Mouse (Mus musculus) left cerebral cortex, adult 18-20 months (tissue): ENCODE data around the gene Nfxl1. TPM values are rescaled to one million over a fixed set of nuclear protein-coding genes. Genes with fewer than 3 reads are reported as not detected.
A peak's percentile ranks its signal among the peaks of the same experiment; 100 is the strongest.

Source experiments
- DNase-seq, 2 experiments: peaks; one replicate each; pipeline ENCODE4 v3.0.0; 2021 to 2022; ENCODE audit warnings: low spot score in 2 of 2, mixed read lengths in 1 of 2
- total RNA-seq, 2 experiments: library from RNA; stranded (reverse); gene quantifications; 2 replicates each; pipeline ENCODE4 v1.2.3; 2021

Gene Nfxl1
- total RNA-seq, 2 experiments from 2014 or later, result 13.5 to 16.6 TPM

DNA sequence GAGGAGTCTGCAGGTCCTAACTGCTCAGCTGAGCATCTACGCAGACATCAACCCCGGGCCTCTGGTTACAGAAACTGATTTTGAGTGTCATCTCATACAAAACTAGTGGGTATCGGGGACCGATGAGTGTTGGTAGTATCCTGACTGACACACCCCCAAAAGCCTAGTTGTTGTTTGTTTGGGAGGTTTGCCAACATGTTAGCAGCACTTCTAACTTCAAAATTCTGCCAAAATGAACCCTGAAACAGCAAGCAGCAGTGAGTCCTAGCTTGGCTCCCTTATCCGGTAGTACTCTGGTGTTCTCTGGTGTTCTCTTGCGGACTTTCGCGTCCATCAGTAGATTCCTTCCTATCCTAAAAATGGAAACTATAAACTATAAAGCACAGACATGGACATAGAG, 56.7 kb downstream of the Nfxl1 start:
- no peak for DNase-seq

- no peak for DNase-seq
These were observed 57.7 kb downstream of the Nfxl1 start for GRCm38 (mm10) chr5:72501763-72502162.

GRCm38 (mm10) chr5:72498271-72498670, 61.2 kb downstream of the Nfxl1 start:
- DNase-seq, result no peak

DNA sequence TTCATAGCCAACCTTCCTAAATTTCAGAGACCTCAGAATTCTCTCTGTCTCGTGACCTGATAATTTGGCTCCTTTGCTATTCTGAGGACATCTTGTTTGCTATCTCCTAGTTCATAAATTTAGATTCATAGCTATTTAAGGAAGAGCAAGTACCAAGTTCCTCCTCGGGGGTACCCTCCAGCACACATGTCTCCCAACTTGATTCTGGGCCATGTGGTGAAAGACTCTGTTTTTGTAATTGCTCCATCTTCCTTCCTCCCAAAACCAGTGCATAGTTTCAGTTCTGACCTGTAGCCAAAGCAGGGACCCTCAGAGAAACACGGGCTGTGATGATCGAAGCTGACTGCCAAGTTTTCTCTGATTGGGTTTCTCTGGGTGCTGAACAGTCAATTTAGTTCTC, 62.7 kb downstream of the Nfxl1 start:
- no peak for DNase-seq

- DNase-seq, result no peak
These were observed 65.6 kb downstream of the Nfxl1 start for GRCm38 (mm10) chr5:72493906-72494305.

DNA sequence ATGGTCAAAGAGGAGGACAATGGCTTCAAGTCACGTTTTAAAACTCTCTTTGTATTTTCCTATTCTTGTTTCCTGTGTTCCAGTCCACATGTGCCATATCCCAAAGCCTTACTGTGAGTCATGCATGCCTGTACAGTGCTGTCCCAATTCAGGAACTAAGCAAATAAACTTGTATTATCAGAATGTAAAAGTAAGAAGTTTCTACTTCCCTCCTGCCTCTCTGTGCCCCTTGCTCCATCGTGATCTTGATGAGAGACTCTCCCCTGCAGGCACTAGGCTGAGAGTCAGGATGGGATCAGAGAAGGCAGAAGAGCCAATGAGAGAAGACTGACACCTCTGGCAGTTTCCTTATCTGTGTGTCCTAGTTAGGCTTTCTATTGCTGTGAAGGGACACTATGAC, 68.3 kb downstream of the Nfxl1 start:
- no peak for DNase-seq

DNA sequence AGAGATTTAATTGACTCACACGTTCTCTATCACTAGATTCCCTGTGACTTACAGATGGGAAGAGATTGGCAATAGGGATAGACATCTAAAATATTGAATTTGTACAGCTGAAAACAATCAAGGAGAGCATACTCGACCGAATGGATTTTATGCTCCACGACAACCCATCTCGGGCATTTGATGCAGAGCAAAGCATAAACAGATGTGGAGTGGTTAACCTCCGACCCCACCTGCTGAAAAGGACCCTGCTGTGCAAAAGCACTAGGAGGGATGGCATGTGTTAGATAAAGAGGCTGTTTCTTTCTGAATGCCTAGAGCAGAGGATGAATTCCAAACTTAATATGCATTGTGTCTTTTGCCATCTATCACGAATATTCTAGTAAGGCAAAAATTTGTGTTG, 79.0 kb downstream of the Nfxl1 start:
- DNase-seq, result no peak

DNA sequence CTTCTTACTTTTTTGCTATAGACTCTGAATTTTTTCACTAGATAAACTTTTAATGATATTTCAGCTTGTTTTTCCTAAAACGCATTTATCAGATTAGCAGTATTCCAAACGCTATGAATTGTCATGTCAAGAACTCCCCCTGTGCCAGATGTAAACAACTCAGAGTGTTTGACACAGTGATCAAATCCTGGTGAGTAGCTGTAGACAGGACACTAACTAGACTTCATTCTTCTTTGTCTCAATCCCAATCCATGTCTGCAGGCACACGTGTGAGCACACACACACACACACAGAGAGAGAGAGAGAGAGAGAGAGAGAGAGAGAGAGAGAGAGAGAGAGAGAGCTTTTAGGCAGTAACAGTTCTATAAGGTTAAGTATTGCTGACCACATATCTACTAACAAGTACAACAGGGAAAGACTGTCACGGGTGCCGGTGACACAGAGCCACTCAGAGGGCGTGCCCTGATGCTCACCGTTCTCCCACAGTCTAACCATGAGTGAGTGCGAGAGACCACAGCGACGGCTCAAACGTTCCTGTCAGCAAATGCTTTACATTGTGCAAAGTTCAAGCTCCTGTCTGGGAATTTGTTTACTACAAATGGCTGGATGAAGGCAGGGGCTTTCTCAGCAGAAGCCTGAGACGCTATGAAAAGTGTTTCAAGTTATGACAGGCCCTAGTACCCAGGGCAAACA, 87.0 kb downstream of the Nfxl1 start:
- DNase-seq, result no peak

DNA sequence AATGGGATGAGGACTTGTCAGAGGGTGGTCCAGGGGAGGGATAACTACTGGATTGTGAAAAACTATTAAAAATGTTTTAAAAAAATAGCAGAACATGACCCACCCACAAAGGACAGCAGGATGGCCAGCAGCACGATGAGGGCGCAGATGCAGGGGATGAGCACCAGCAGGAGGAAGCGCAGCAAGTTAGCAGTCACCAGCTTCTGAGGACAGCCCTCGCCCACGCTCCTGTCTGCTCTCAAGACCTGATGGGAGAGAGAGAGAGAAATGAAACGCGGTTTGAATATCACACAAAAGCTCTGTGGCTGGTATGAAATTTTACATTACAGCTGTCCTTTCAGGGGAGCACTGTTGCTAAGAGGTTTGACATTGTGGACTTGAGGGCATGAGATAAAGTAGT, 87.7 kb downstream of the Nfxl1 start:
- peak; percentile 19 to 60 for DNase-seq

GRCm38 (mm10) chr5:72464932-72465331, 94.6 kb downstream of the Nfxl1 start:
- no peak for DNase-seq

Other genes starting within 250 kb of the Nfxl1 start
- under 1 TPM; 0.14 TPM for gene Corin, start 55.2 kb downstream of the Nfxl1 start, total RNA-seq
- not detected for gene Zar1, start 21.6 kb upstream of the Nfxl1 start, total RNA-seq
- not detected for gene Gm5868, start 27.9 kb upstream of the Nfxl1 start, total RNA-seq
- not detected for gene Cnga1, start 84.6 kb upstream of the Nfxl1 start, total RNA-seq
- gene Nipal1, start 88.1 kb upstream of the Nfxl1 start, total RNA-seq, result not detected
- gene Txk, start 193.1 kb upstream of the Nfxl1 start, total RNA-seq, result under 1 TPM; 0.19 to 0.35 TPM